Mouse (Mus musculus) neural tube, embryonic 15.5 days (tissue): Measurements from ENCODE around the gene Fbxw11. TPM values are rescaled to one million over a fixed set of nuclear protein-coding genes. Genes with fewer than 3 reads are reported as not detected.
A peak's percentile ranks its signal among the peaks of the same experiment; 100 is the strongest.

Experiments
- ATAC-seq: fragments of 200-750 bp; cut with Nextera tagmentation; 2 replicates; pipeline ENCODE4 v1.8.0; 2017; ENCODE audit warnings: mild to moderate bottlenecking, moderate TSS enrichment, moderate library complexity; ENCODE audit not compliant: low FRiP score
- H3K27ac ChIP-seq: fragments of 300-500 bp; sonication (generic); replicated peaks from 2 replicates; pipeline ENCODE4 v1.5.1; 2015; ENCODE audit warnings: mild to moderate bottlenecking, inconsistent platforms
- H3K27me3 ChIP-seq: fragments of 300-500 bp; sonication (generic); replicated peaks from 2 replicates; pipeline ENCODE4 v1.6.1; 2015; ENCODE audit warnings: inconsistent platforms
- H3K36me3 ChIP-seq: fragments of 300-500 bp; sonication (generic); 2 replicates; pipeline ENCODE4 v1.6.1; 2015; ENCODE audit warnings: inconsistent platforms
- H3K4me1 ChIP-seq: fragments of 300-500 bp; sonication (generic); 2 replicates; pipeline ENCODE4 v1.6.1; 2015; ENCODE audit warnings: inconsistent platforms
- H3K4me2 ChIP-seq: fragments of 300-500 bp; sonication (generic); 2 replicates; pipeline ENCODE4 v1.6.1; 2015; ENCODE audit warnings: inconsistent platforms, mild to moderate bottlenecking, moderate library complexity
- H3K4me3 ChIP-seq: fragments of 300-500 bp; sonication (generic); replicated peaks from 2 replicates; pipeline ENCODE4 v1.5.1; 2015; ENCODE audit warnings: mild to moderate bottlenecking, inconsistent platforms
- H3K9ac ChIP-seq: fragments of 300-500 bp; sonication (generic); replicated peaks from 2 replicates; pipeline ENCODE4 v1.6.1; 2015; ENCODE audit warnings: mild to moderate bottlenecking, inconsistent platforms
- H3K9me3 ChIP-seq: fragments of 300-500 bp; sonication (generic); replicated peaks from 2 replicates; pipeline ENCODE4 v1.6.1; 2016; ENCODE audit warnings: inconsistent platforms
- WGBS: fragments of 180-500 bp; shearing (Covaris S2); methylation state at CpG from one replicate; pipeline ENCODE4 v1.1.7; 2015; ENCODE audit warnings: mixed read lengths; 5-methylcytosine and 5-hydroxymethylcytosine counted together
- polyA plus RNA-seq: library from polyadenylated mRNA; unstranded; fragments of >200 nt; fragmentation: Nextera tagmentation; extraction: Ambion mirVana; gene quantifications from 2 replicates; pipeline ENCODE4 v1.2.1, GENCODE M21; 2015

The Fbxw11 gene
- polyA plus RNA-seq, 1 experiment from 2014 or later, result 110 TPM

- no peak for ATAC-seq
- H3K4me1 ChIP-seq, result 0 out of 2 replicates have a peak, but pooled peaks cover 8% of the 10 kb centered on the region
- H3K27me3 ChIP-seq, result no peaks in the 10 kb centered on the region
- no peak overlapping the region for H3K4me3 ChIP-seq
- H3K4me2 ChIP-seq, result no peak overlapping the region
- no peaks in the 10 kb centered on the region for H3K9me3 ChIP-seq
- no peak overlapping the region for H3K9ac ChIP-seq
- WGBS, result 50% methylated on average over 1 of the region's 1 CpGs
- H3K27ac ChIP-seq, result no peak overlapping the region
- H3K36me3 ChIP-seq, result no peaks in the 10 kb centered on the region
These were observed 16.8 kb upstream of the Fbxw11 start for GRCm38 (mm10) chr11:32625677-32626076.

- WGBS, result 76% methylated on average over 6 of the region's 6 CpGs
- no peak overlapping the region for H3K27ac ChIP-seq
- H3K27me3 ChIP-seq, result no peaks in the 10 kb centered on the region
These were observed 16.4 kb upstream of the Fbxw11 start for GRCm38 (mm10) chr11:32626079-32626478.

GRCm38 (mm10) chr11:32627900-32628299 lies 14.6 kb upstream of the Fbxw11 start:
- no peak for ATAC-seq
- H3K9me3 ChIP-seq, result no peaks in the 10 kb centered on the region
- H3K4me3 ChIP-seq, result no peak overlapping the region
- H3K4me2 ChIP-seq, result no peak overlapping the region
- no peaks in the 10 kb centered on the region for H3K27me3 ChIP-seq
- 0 out of 2 replicates have a peak, but pooled peaks cover 3% of the 10 kb centered on the region for H3K4me1 ChIP-seq
- H3K9ac ChIP-seq, result no peak overlapping the region
- no peaks in the 10 kb centered on the region for H3K36me3 ChIP-seq
- H3K27ac ChIP-seq, result no peak overlapping the region
- WGBS, result 83% methylated on average over 6 of the region's 6 CpGs

More at GRCm38 (mm10) chr11:32626079-32626478, 16.4 kb upstream of the Fbxw11 start:
- no peak for ATAC-seq
- Histone ChIP-seq H3K4me3 (no peak overlapping the region), H3K4me1 (0 out of 2 replicates have a peak, but pooled peaks cover 8% of the 10 kb centered on the region), H3K36me3 (no peaks in the 10 kb centered on the region), H3K9ac (no peak overlapping the region), H3K4me2 (no peak overlapping the region), H3K9me3 (no peaks in the 10 kb centered on the region)

- Histone ChIP-seq H3K4me2 (no peak overlapping the region), H3K4me1 (no peaks in the 10 kb centered on the region), H3K9me3 (no peaks in the 10 kb centered on the region), H3K4me3 (no peak overlapping the region), H3K27ac (no peak overlapping the region), H3K27me3 (no peaks in the 10 kb centered on the region), H3K36me3 (no peaks in the 10 kb centered on the region), H3K9ac (no peak overlapping the region)
- 90% methylated on average over 4 of the region's 4 CpGs for WGBS
- ATAC-seq, result no peak
These were observed 12.8 kb upstream of the Fbxw11 start for GRCm38 (mm10) chr11:32629713-32630211.

- Histone ChIP-seq H3K4me3 (no peak overlapping the region), H3K36me3 (no peaks in the 10 kb centered on the region), H3K27me3 (no peaks in the 10 kb centered on the region), H3K4me1 (no peaks in the 10 kb centered on the region), H3K9ac (no peak overlapping the region), H3K9me3 (no peaks in the 10 kb centered on the region), H3K4me2 (no peak overlapping the region), H3K27ac (no peak overlapping the region)
- WGBS, result 98% methylated on average over 5 of the region's 5 CpGs
- ATAC-seq, result no peak
These were observed 9.9 kb upstream of the Fbxw11 start for GRCm38 (mm10) chr11:32632671-32633070.

GRCm38 (mm10) chr11:32633542-32633941 lies 9.0 kb upstream of the Fbxw11 start:
- 68% methylated on average over 3 of the region's 3 CpGs for WGBS
- H3K4me3 ChIP-seq, result no peak overlapping the region
- no peak overlapping the region for H3K27ac ChIP-seq
- H3K4me2 ChIP-seq, result no peak overlapping the region
- H3K36me3 ChIP-seq, result no peaks in the 10 kb centered on the region
- ATAC-seq, result no peak
- H3K9ac ChIP-seq, result no peak overlapping the region
- H3K27me3 ChIP-seq, result no peaks in the 10 kb centered on the region
- no peaks in the 10 kb centered on the region for H3K4me1 ChIP-seq
- H3K9me3 ChIP-seq, result no peaks in the 10 kb centered on the region

- H3K4me1 ChIP-seq, result no peaks in the 10 kb centered on the region
- no peak overlapping the region for H3K9ac ChIP-seq
- no peak overlapping the region for H3K4me3 ChIP-seq
- no peak for ATAC-seq
- H3K27ac ChIP-seq, result no peak overlapping the region
- WGBS, result 90% methylated on average over 2 of the region's 2 CpGs
- no peaks in the 10 kb centered on the region for H3K36me3 ChIP-seq
- no peak overlapping the region for H3K4me2 ChIP-seq
- H3K27me3 ChIP-seq, result no peaks in the 10 kb centered on the region
- no peaks in the 10 kb centered on the region for H3K9me3 ChIP-seq
These were observed 8.4 kb upstream of the Fbxw11 start for GRCm38 (mm10) chr11:32634143-32634542.

GRCm38 (mm10) chr11:32634842-32635241 lies 7.7 kb upstream of the Fbxw11 start:
- H3K27me3 ChIP-seq, result no peaks in the 10 kb centered on the region
- 64% methylated on average over 2 of the region's 2 CpGs for WGBS
- no peak overlapping the region for H3K4me3 ChIP-seq
- no peaks in the 10 kb centered on the region for H3K36me3 ChIP-seq
- no peak for ATAC-seq
- no peaks in the 10 kb centered on the region for H3K9me3 ChIP-seq
- H3K4me1 ChIP-seq, result no peaks in the 10 kb centered on the region
- no peak overlapping the region for H3K27ac ChIP-seq
- no peak overlapping the region for H3K4me2 ChIP-seq
- H3K9ac ChIP-seq, result no peak overlapping the region

- Histone ChIP-seq H3K4me1 (peaks cover 11% of the 10 kb centered on the region), H3K27ac (no peak overlapping the region), H3K36me3 (no peaks in the 10 kb centered on the region), H3K9ac (no peak overlapping the region), H3K4me3 (no peak overlapping the region), H3K4me2 (no peak overlapping the region), H3K27me3 (no peaks in the 10 kb centered on the region), H3K9me3 (no peaks in the 10 kb centered on the region)
- 77% methylated on average over 4 of the region's 4 CpGs for WGBS
- no peak for ATAC-seq
These were observed 6.2 kb upstream of the Fbxw11 start for GRCm38 (mm10) chr11:32636275-32636674.

- peaks cover 21% of the 10 kb centered on the region for H3K4me1 ChIP-seq
- H3K9ac ChIP-seq, result no peak overlapping the region
- no peak overlapping the region for H3K4me3 ChIP-seq
- no peak overlapping the region for H3K4me2 ChIP-seq
- H3K36me3 ChIP-seq, result no peaks in the 10 kb centered on the region
- no peaks in the 10 kb centered on the region for H3K9me3 ChIP-seq
- no peak overlapping the region for H3K27ac ChIP-seq
- H3K27me3 ChIP-seq, result no peaks in the 10 kb centered on the region
- ATAC-seq, result no peak
- WGBS, result 90% methylated on average over 8 of the region's 8 CpGs
These were observed 3.8 kb upstream of the Fbxw11 start for GRCm38 (mm10) chr11:32638521-32639255.

- no peak for ATAC-seq
- 95% methylated on average over 4 of the region's 4 CpGs for WGBS
- Histone ChIP-seq H3K9ac (no peak overlapping the region), H3K4me2 (peak overlapping the region; percentile 79; the same call in 1 of the 2 replicates), H3K27ac (no peak overlapping the region), H3K4me3 (no peak overlapping the region), H3K36me3 (no peaks in the 10 kb centered on the region), H3K27me3 (no peaks in the 10 kb centered on the region), H3K9me3 (no peaks in the 10 kb centered on the region), H3K4me1 (peaks cover 34% of the 10 kb centered on the region)
These were observed 1.9 kb upstream of the Fbxw11 start for GRCm38 (mm10) chr11:32640617-32641016.
